ENCODE assay signal across 4 mouse cellular contexts in the genomic region with DNA sequence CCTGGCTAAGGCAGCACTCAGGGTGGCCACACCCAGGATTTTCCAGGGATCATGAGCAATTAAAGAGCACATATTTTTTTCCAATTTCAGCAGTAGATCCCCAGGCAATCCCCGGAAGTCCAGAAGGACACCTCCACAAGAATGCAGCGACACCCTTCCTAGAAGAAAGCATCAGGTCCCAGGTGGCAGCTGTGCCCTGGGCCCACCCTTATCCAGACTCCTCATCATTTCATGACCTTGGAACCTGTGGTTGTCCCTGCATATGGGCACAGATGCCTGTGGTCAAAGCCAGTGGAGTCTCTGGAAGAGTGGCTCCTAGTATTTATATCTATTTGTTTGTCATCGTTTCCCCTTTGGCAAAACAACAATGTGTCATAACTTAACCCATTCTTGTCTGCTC.
"Had no signal": no experiment of that assay in that cellular context is flagged by ENCODE, and none has a peak within 500 bp of the region (broad histone marks: within the 10 kb centered on the region; RNA-seq: fewer than 3 reads in every experiment).

No protein-coding gene starts in this region.

- H3K4me3 ChIP-seq: neural tube, embryonic 13.5 days; neural tube, embryonic 15.5 days; stomach, embryonic 15.5 days had no signal

- H3K27me3 ChIP-seq: neural tube, embryonic 13.5 days; neural tube, embryonic 15.5 days; stomach, embryonic 15.5 days had no signal

- H3K4me2 ChIP-seq: neural tube, embryonic 13.5 days; neural tube, embryonic 15.5 days; stomach, embryonic 15.5 days had no signal

- H3K9ac ChIP-seq: neural tube, embryonic 13.5 days; neural tube, embryonic 15.5 days; stomach, embryonic 15.5 days had no signal

- H3K4me1 ChIP-seq: neural tube, embryonic 13.5 days; neural tube, embryonic 15.5 days; stomach, embryonic 15.5 days had no signal

- H3K9me3 ChIP-seq: neural tube, embryonic 13.5 days; neural tube, embryonic 15.5 days; stomach, embryonic 15.5 days had no signal

- H3K27ac ChIP-seq: neural tube, embryonic 13.5 days; neural tube, embryonic 15.5 days; stomach, embryonic 15.5 days; stomach, postnatal 0 days had no signal

- H3K36me3 ChIP-seq: neural tube, embryonic 13.5 days; neural tube, embryonic 15.5 days; stomach, embryonic 15.5 days had no signal
